Mouse (Mus musculus): ENCODE results near the gene Herc1. TPM values are rescaled to one million over a fixed set of nuclear protein-coding genes. Genes with fewer than 3 reads are reported as not detected.

Gene Herc1
- total RNA-seq (2023), result 10 to 100 TPM; 73.3 to 82.9 TPM

DNA sequence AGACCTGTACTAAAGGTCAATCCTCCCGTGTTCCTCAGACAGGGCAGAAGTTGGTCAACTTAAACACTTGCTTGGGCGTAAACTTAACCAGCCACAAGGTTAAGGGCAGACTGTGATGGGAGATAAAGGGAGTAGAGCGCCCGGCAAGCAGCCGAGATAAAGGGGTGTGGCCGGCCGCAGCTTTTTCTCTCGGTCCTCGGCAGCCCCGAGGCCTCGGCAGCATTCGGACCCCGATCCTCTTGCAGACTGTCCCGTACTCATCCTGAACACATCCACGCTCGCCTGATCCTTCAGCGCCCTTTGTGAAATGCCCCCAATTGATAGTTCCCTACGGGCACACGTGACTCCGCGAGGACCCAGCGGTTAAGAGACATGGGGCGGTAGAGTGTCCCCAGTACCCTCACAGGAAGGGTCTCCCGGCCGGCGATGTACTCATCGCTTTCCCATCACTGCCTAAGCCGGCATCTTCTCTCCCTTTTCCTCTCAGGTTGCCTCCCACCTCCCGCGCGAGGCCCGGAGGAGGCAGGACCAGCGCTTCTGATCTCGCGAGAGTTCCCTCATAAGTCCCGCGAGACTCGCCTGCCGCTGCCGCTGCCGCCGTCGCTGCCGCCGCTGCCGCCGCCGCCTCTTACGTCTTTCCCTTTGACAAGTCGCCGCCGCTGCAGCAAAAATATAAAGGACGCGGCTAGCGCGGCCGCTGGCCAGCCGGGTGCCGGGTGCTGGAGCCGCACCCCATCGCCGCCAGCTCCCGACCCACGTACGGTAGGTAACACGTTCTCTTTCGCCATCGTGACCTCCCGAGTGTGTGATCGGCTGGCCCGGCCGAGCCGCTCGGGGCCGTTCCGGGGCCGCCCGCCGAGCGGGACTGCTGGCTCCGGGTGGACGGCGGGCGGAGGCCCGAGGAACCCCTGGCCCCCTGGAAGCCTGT lies at the start of gene Herc1:
TSS of gene Herc1 (plus strand) at position 591 of the 928 bp plus-strand sequence.

DNA sequence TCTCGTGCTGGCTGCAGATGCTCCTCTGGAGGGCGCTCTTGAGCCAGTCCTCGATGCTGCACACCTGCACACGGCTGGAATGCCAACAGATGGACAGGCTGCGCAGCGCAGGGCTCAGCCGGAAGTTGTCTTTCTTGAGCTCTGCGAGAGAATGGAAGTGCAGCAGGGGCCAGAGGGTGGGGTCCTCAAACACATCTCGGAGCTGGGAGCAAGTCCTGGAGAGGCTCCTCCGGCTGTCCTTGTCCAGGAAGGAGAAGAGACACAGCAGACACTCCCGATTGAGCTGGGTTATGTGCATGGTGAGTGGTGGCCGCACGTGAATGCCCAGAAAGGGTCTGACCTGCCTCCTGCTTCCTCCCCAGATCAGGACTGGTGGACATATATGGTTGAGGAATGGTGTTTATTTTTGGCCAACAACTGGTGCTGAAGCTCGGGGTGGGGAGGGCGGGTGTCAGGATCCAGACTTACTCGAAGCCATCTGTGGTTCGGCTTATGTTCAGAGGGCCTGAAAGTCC lies 164.1 kb downstream of the Herc1 start, which contains the start of gene Fbxl22:
TSS of gene Fbxl22 (minus strand) at position 338 of the 515 bp plus-strand sequence.

Other genes starting within 250 kb of the Herc1 start
- gene Snx1, start 223.9 kb upstream of the Herc1 start, total RNA-seq (2023), result 10 to 100 TPM; 75.3 to 88.6 TPM
- gene Ciao2a, start 223.8 kb upstream of the Herc1 start, total RNA-seq (2023), result 10 to 100 TPM; 65.5 to 84.9 TPM
- gene Dapk2, start 192.2 kb upstream of the Herc1 start, total RNA-seq (2023), result 10 to 100 TPM; 14.1 to 18.4 TPM
- 1 to 10 TPM; 2.0 to 2.5 TPM for gene Fbxl22, start 164.1 kb downstream of the Herc1 start, total RNA-seq (2023)
- 100 to 1,000 TPM in 1 of 2 experiments, 10 to 100 TPM in 1; 93.2 to 101 TPM for gene Usp3, start 242.7 kb downstream of the Herc1 start, total RNA-seq (2023)

All from neutrophil, adult 59 days (primary cell).